Mouse (Mus musculus) limb, embryonic 12.5 days (tissue): ENCODE results near the gene Mitf. TPM values are rescaled to one million over a fixed set of nuclear protein-coding genes. Genes with fewer than 3 reads are reported as not detected.

Experiments
- ATAC-seq: fragments of 200-750 bp; cut with Nextera tagmentation; 2 replicates; pipeline ENCODE4 v1.8.0; 2017; ENCODE audit warnings: low read depth, moderate TSS enrichment; ENCODE audit not compliant: insufficient number of reproducible peaks, insufficient read depth, low FRiP score, low TSS enrichment
- H3K27ac ChIP-seq: fragments of 300-500 bp; sonication (generic); 2 replicates; pipeline ENCODE4 v1.5.1; 2016; ENCODE audit warnings: mild to moderate bottlenecking, moderate library complexity
- H3K27me3 ChIP-seq: fragments of 300-500 bp; sonication (generic); 2 replicates; pipeline ENCODE4 v1.6.1; 2016; ENCODE audit warnings: mild to moderate bottlenecking, moderate library complexity
- H3K36me3 ChIP-seq: fragments of 300-500 bp; sonication (generic); 2 replicates; pipeline ENCODE4 v1.6.1; 2016; ENCODE audit warnings: mild to moderate bottlenecking, moderate library complexity
- H3K4me1 ChIP-seq: fragments of 300-500 bp; sonication (generic); replicated peaks from 2 replicates; pipeline ENCODE4 v1.6.1; 2016
- H3K4me2 ChIP-seq: fragments of 300-500 bp; sonication (generic); 2 replicates; pipeline ENCODE4 v1.6.1; 2016; ENCODE audit warnings: mild to moderate bottlenecking, moderate library complexity
- H3K4me3 ChIP-seq: fragments of 300-500 bp; sonication (generic); replicated peaks from 2 replicates; pipeline ENCODE4 v1.5.1; 2016; ENCODE audit warnings: mild to moderate bottlenecking
- H3K9ac ChIP-seq: fragments of 300-500 bp; sonication (generic); replicated peaks from 2 replicates; pipeline ENCODE4 v1.6.1; 2016; ENCODE audit warnings: mild to moderate bottlenecking, moderate library complexity
- H3K9me3 ChIP-seq: fragments of 300-500 bp; sonication (generic); 2 replicates; pipeline ENCODE4 v1.6.1; 2016; ENCODE audit warnings: mild to moderate bottlenecking, moderate library complexity
- WGBS: fragments of 180-500 bp; shearing (Covaris S2); methylation state at CpG from one replicate; pipeline ENCODE4 v1.1.7; 2016; 5-methylcytosine and 5-hydroxymethylcytosine counted together
- polyA plus RNA-seq: library from polyadenylated mRNA; unstranded; fragments of >200 nt; fragmentation: Nextera tagmentation; extraction: Ambion mirVana; gene quantifications from 2 replicates; pipeline ENCODE4 v1.2.1, GENCODE M21; 2016

Mitf gene
- polyA plus RNA-seq, 1 experiment from 2014 or later = 1.5 TPM

GRCm38 (mm10) chr6:97950033-97950881, 143.4 kb downstream of the Mitf start:
- 37% methylated on average over 13 of the region's 13 CpGs for WGBS

GRCm38 (mm10) chr6:97950882-97951245, 144.0 kb downstream of the Mitf start:
- no peak overlapping the region for H3K4me3 ChIP-seq
- H3K9me3 ChIP-seq = no peaks in the 10 kb centered on the region
- H3K4me1 ChIP-seq = peaks cover 27% of the 10 kb centered on the region
- ATAC-seq = no peak
- H3K4me2 ChIP-seq = no peak overlapping the region
- no peaks in the 10 kb centered on the region for H3K27me3 ChIP-seq
- H3K36me3 ChIP-seq = no peaks in the 10 kb centered on the region
- no peak overlapping the region for H3K9ac ChIP-seq
- peak overlapping the region; percentile 50; the same call in 1 of the 2 replicates for H3K27ac ChIP-seq
- WGBS = 58% methylated on average over 2 of the region's 2 CpGs

More at GRCm38 (mm10) chr6:97950033-97950881, 143.4 kb downstream of the Mitf start:
- H3K4me2 ChIP-seq = no peak overlapping the region
- H3K4me3 ChIP-seq = no peak overlapping the region
- no peaks in the 10 kb centered on the region for H3K9me3 ChIP-seq
- H3K27me3 ChIP-seq = no peaks in the 10 kb centered on the region
- peaks cover 27% of the 10 kb centered on the region for H3K4me1 ChIP-seq
- no peaks in the 10 kb centered on the region for H3K36me3 ChIP-seq
- H3K27ac ChIP-seq = peak overlapping the region; percentile 64
- H3K9ac ChIP-seq = no peak overlapping the region
- ATAC-seq = no peak

GRCm38 (mm10) chr6:97951711-97952110, 144.9 kb downstream of the Mitf start:
- no peaks in the 10 kb centered on the region for H3K27me3 ChIP-seq
- H3K4me3 ChIP-seq = no peak overlapping the region
- no peak for ATAC-seq

GRCm38 (mm10) chr6:97952845-97953244, 146.0 kb downstream of the Mitf start:
- no peak for ATAC-seq
- Histone ChIP-seq H3K4me3 (no peak overlapping the region), H3K9me3 (no peaks in the 10 kb centered on the region), H3K27me3 (no peaks in the 10 kb centered on the region), H3K36me3 (no peaks in the 10 kb centered on the region), H3K4me2 (no peak overlapping the region), H3K9ac (no peak overlapping the region), H3K27ac (no peak overlapping the region), H3K4me1 (peaks cover 27% of the 10 kb centered on the region)
- 92% methylated on average over 8 of the region's 8 CpGs for WGBS

More at GRCm38 (mm10) chr6:97951711-97952110, 144.9 kb downstream of the Mitf start:
- Histone ChIP-seq H3K27ac (no peak overlapping the region), H3K9me3 (no peaks in the 10 kb centered on the region), H3K9ac (no peak overlapping the region), H3K4me1 (peaks cover 27% of the 10 kb centered on the region), H3K4me2 (no peak overlapping the region), H3K36me3 (no peaks in the 10 kb centered on the region)
- WGBS = 53% methylated on average over 1 of the region's 1 CpGs

- Histone ChIP-seq H3K4me3 (no peak overlapping the region), H3K9ac (no peak overlapping the region), H3K36me3 (no peaks in the 10 kb centered on the region), H3K27me3 (no peaks in the 10 kb centered on the region), H3K4me1 (peaks cover 11% of the 10 kb centered on the region), H3K4me2 (no peak overlapping the region), H3K27ac (no peak overlapping the region), H3K9me3 (no peaks in the 10 kb centered on the region)
- 78% methylated on average over 6 of the region's 6 CpGs for WGBS
- no peak for ATAC-seq
Observed at GRCm38 (mm10) chr6:97956121-97956520, 149.3 kb downstream of the Mitf start.

GRCm38 (mm10) chr6:97956636-97957035, 149.8 kb downstream of the Mitf start:
- Histone ChIP-seq H3K9ac (no peak overlapping the region), H3K4me1 (peaks cover 7% of the 10 kb centered on the region; the same call in 1 of the 2 replicates), H3K4me2 (no peak overlapping the region), H3K27ac (no peak overlapping the region), H3K4me3 (no peak overlapping the region), H3K27me3 (no peaks in the 10 kb centered on the region), H3K36me3 (no peaks in the 10 kb centered on the region), H3K9me3 (no peaks in the 10 kb centered on the region)
- no peak for ATAC-seq
- WGBS = 86% methylated on average over 10 of the region's 10 CpGs

GRCm38 (mm10) chr6:97958276-97958675, 151.4 kb downstream of the Mitf start:
- no peaks in the 10 kb centered on the region for H3K9me3 ChIP-seq
- no peak for ATAC-seq
- no peak overlapping the region for H3K4me3 ChIP-seq
- H3K4me1 ChIP-seq = peaks cover 8% of the 10 kb centered on the region; the same call in 1 of the 2 replicates
- H3K27me3 ChIP-seq = no peaks in the 10 kb centered on the region
- WGBS = 81% methylated on average over 4 of the region's 4 CpGs
- H3K4me2 ChIP-seq = no peak overlapping the region
- no peaks in the 10 kb centered on the region for H3K36me3 ChIP-seq
- H3K9ac ChIP-seq = no peak overlapping the region
- no peak overlapping the region for H3K27ac ChIP-seq

GRCm38 (mm10) chr6:97961776-97962175, 154.9 kb downstream of the Mitf start:
- Histone ChIP-seq H3K4me2 (no peak overlapping the region), H3K4me1 (peaks cover 8% of the 10 kb centered on the region; the same call in 1 of the 2 replicates), H3K9ac (no peak overlapping the region), H3K4me3 (no peak overlapping the region), H3K27me3 (no peaks in the 10 kb centered on the region), H3K27ac (no peak overlapping the region), H3K9me3 (no peaks in the 10 kb centered on the region), H3K36me3 (no peaks in the 10 kb centered on the region)
- no peak for ATAC-seq
- WGBS = 36% methylated on average over 2 of the region's 2 CpGs

- no peak for ATAC-seq
- Histone ChIP-seq H3K36me3 (no peaks in the 10 kb centered on the region), H3K9ac (no peak overlapping the region), H3K27ac (no peak overlapping the region), H3K4me3 (no peak overlapping the region), H3K9me3 (no peaks in the 10 kb centered on the region), H3K27me3 (no peaks in the 10 kb centered on the region), H3K4me1 (peaks cover 8% of the 10 kb centered on the region; the same call in 1 of the 2 replicates), H3K4me2 (no peak overlapping the region)
- WGBS = 68% methylated on average over 1 of the region's 1 CpGs
Observed at GRCm38 (mm10) chr6:97962311-97962710, 155.5 kb downstream of the Mitf start.

- Histone ChIP-seq H3K9ac (no peak overlapping the region), H3K4me3 (no peak overlapping the region), H3K36me3 (no peaks in the 10 kb centered on the region), H3K4me1 (peaks cover 8% of the 10 kb centered on the region; the same call in 1 of the 2 replicates), H3K27ac (no peak overlapping the region), H3K4me2 (no peak overlapping the region), H3K9me3 (no peaks in the 10 kb centered on the region), H3K27me3 (no peaks in the 10 kb centered on the region)
- WGBS = 82% methylated on average over 3 of the region's 3 CpGs
- ATAC-seq = no peak
Observed at GRCm38 (mm10) chr6:97964750-97965149, 157.9 kb downstream of the Mitf start.

- H3K4me2 ChIP-seq = no peak overlapping the region
- 69% methylated on average over 9 of the region's 9 CpGs for WGBS
- no peak overlapping the region for H3K4me3 ChIP-seq
- H3K4me1 ChIP-seq = no peaks in the 10 kb centered on the region
- peak overlapping the region; percentile 41; the same call in 1 of the 2 replicates for H3K27ac ChIP-seq
- H3K36me3 ChIP-seq = no peaks in the 10 kb centered on the region
- H3K9me3 ChIP-seq = no peaks in the 10 kb centered on the region
- ATAC-seq = no peak
- H3K27me3 ChIP-seq = no peaks in the 10 kb centered on the region
- H3K9ac ChIP-seq = no peak overlapping the region
Observed at GRCm38 (mm10) chr6:97981668-97982067, 174.8 kb downstream of the Mitf start.
